Mouse (Mus musculus) retina, postnatal 7 days (tissue): Measurements from ENCODE around the gene Adamts16.

Source experiments
- DNase-seq: peaks from one replicate; pipeline ENCODE4 v3.0.0-alpha.2; 2012; ENCODE audit warnings: low read depth, low spot score

Adamts16 gene

GRCm38 (mm10) chr13:70762586-70762985, 79.0 kb downstream of the Adamts16 start:
- DNase-seq = no peak

- no peak for DNase-seq
Observed at GRCm38 (mm10) chr13:70761312-70761711, 80.3 kb downstream of the Adamts16 start.

- no peak for DNase-seq
Observed at GRCm38 (mm10) chr13:70760186-70760585, 81.4 kb downstream of the Adamts16 start.

GRCm38 (mm10) chr13:70746294-70747008, 95.2 kb downstream of the Adamts16 start:
- no peak for DNase-seq

GRCm38 (mm10) chr13:70744416-70745038, 97.1 kb downstream of the Adamts16 start:
- DNase-seq = no peak

- no peak for DNase-seq
Observed at GRCm38 (mm10) chr13:70742693-70743092, 98.9 kb downstream of the Adamts16 start.

- no peak for DNase-seq
Observed at GRCm38 (mm10) chr13:70740281-70741240, 101.0 kb downstream of the Adamts16 start.

GRCm38 (mm10) chr13:70738781-70739180, 102.8 kb downstream of the Adamts16 start:
- DNase-seq = no peak

- DNase-seq = no peak
Observed at GRCm38 (mm10) chr13:70736409-70736808, 105.2 kb downstream of the Adamts16 start.

GRCm38 (mm10) chr13:70734640-70735039, 107.0 kb downstream of the Adamts16 start:
- no peak for DNase-seq

- no peak for DNase-seq
Observed at GRCm38 (mm10) chr13:70733911-70734310, 107.7 kb downstream of the Adamts16 start.

GRCm38 (mm10) chr13:70733206-70733605, 108.4 kb downstream of the Adamts16 start:
- DNase-seq = no peak

- DNase-seq = no peak
Observed at GRCm38 (mm10) chr13:70732781-70733180, 108.8 kb downstream of the Adamts16 start.

GRCm38 (mm10) chr13:70731349-70731748, 110.3 kb downstream of the Adamts16 start:
- no peak for DNase-seq

GRCm38 (mm10) chr13:70729996-70730395, 111.6 kb downstream of the Adamts16 start:
- no peak for DNase-seq

- no peak for DNase-seq
Observed at GRCm38 (mm10) chr13:70726249-70726648, 115.4 kb downstream of the Adamts16 start.

- no peak for DNase-seq
Observed at GRCm38 (mm10) chr13:70724635-70725034, 117.0 kb downstream of the Adamts16 start.

GRCm38 (mm10) chr13:70724108-70724622, 117.4 kb downstream of the Adamts16 start:
- DNase-seq = no peak

- no peak for DNase-seq
Observed at GRCm38 (mm10) chr13:70719994-70720393, 121.6 kb downstream of the Adamts16 start.

- no peak for DNase-seq
Observed at GRCm38 (mm10) chr13:70718814-70719213, 122.8 kb downstream of the Adamts16 start.

- DNase-seq = no peak
Observed at GRCm38 (mm10) chr13:70716022-70716421, 125.6 kb downstream of the Adamts16 start.
